Mouse (Mus musculus) erythroid progenitor cell, adult 5-6 weeks (primary cell): ENCODE data around the gene Cdk5r1. TPM values are rescaled to one million over a fixed set of nuclear protein-coding genes. Genes with fewer than 3 reads are reported as not detected.
"Not testable (repeated sequence)": the region's sequence is repeated elsewhere in the genome, so short reads cannot be mapped to it uniquely, and the experiment has no call there.

Source experiments
- ATAC-seq: replicated peaks from 2 replicates; pipeline ENCODE4 v1.8.0; 2016; ENCODE audit warnings: moderate number of reproducible peaks, mild to moderate bottlenecking, moderate TSS enrichment, inconsistent platforms; ENCODE audit not compliant: poor library complexity, low FRiP score, severe bottlenecking
- total RNA-seq, 2 experiments: library from RNA; stranded (forward) in 1 of 2; stranded (reverse) in 1 of 2; fragments of 150-400 nt in 1 of 2; fragments of 186-747, 209-891 nt in 1 of 2; gene quantifications; 2 replicates each; pipeline versions ENCODE4 v1.2.3 to v1.2.4; 2015 to 2017; ENCODE audit warnings: low replicate concordance in 2 of 2

Cdk5r1 gene
- total RNA-seq (2015; ENCODE audit: low replicate concordance) (2.5 and 5.4 TPM in 2 replicates), total RNA-seq (2017; ENCODE audit: low replicate concordance) (2.0 and 2.1 TPM in 2 replicates)

DNA sequence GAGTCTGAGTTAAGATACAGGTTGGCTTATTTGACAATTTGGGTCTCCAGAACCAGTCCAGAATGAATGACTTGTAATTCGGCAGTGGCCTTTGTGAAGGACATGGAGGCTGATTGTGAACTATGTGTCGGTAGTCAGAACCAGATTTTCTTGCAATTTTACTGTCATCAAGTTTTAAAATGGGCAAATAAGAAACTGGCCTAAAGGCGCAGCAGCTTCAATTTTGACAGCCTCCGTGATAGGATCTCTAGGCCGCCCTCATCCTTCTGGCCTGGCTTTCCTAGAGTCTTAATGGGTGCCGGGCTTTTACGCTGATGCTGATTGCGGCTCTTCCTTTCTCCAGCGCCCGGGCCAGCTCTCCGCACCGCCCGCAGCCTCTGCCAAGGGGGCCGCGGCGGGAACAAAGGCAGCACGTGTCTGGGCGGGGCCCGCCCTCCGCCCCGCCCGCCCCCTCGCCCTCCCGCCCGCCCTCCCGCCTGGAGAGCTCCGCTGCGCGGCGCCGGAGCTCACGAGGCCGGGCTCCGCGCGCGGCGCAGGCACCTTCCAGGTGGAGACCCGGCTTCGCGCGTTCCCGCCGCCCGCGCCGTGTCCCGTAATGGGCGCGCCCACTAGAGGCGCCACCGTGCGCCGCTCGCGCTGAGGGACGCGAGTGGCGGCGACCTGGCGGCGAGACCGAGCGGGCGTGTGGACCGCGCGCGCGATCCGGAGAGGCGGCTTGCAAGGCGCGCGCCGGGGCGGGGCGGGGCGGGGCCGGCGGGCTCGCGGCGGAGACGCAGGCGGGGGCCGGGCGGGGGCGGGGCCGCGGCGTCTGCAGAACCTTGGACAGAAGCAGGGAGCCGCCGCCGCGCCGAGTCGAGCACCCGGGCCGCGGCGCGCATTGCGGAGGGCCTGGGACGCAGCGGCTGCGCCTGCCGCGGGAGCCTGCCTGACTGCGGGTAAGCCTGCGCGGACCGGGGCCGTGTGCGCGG is at the start of gene Cdk5r1:
Gene Cdk5r1 (plus strand): TSS at position 802 of the 968 bp plus-strand sequence.
- peak; percentile 75 for ATAC-seq

DNA sequence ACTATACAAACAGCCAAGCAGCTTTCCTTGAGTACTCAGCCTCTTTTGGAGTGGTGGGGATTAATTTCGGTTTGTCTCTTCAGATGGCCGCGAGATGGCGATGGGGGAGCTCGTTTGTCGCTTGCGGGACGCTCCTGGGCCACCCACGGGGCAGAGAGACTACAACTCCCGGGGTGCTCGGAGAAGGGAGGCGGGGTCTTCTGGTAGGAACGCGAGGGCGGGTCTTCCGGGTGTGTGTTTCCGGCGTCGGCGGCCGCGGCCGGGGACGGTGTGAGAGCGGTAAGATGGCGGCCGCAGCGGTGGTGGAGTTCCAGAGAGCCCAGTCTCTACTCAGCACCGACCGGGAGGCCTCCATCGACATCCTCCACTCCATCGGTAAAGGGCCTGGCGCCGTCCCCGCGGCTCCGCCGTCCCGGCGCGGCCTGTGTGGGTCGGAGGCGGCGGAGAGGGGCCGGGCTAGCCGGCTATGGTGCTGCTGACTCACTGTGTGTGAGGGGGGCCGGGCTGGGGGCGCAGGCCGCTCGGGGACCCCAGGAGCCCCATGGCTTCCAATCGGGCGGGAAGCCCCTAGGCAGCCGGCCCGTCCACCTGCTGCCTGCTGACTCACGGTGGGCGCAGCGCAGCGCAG is 48.3 kb upstream of the Cdk5r1 start, which contains the start of gene Psmd11:
Gene Psmd11 (plus strand): TSS at position 235 of the 628 bp plus-strand sequence.
- peak; percentile 100 for ATAC-seq

DNA sequence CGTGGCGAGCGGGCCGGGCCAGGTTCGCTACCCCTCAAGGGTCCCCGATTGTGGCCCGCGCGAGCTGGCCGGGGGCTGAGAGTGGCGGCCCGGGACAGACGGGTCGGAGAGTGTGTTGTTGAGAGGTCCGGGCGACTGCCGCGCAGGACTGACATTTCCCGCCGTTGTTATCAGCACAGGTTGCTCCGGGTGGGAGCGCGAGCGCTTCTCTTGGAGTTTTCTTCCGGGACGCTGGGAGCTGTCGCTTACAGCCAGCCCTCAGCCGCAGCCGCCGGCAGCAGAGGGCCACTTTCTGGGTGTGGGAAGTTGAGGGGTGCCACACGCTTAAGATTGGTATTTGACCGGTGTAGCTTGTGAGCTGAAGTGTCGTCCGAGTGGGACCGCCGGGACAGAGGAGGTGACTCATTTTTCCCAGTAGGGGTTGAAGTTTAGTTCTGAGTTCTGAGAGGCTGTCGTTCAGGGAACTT is 47.8 kb upstream of the Cdk5r1 start:
- ATAC-seq, result peak; percentile 69

DNA sequence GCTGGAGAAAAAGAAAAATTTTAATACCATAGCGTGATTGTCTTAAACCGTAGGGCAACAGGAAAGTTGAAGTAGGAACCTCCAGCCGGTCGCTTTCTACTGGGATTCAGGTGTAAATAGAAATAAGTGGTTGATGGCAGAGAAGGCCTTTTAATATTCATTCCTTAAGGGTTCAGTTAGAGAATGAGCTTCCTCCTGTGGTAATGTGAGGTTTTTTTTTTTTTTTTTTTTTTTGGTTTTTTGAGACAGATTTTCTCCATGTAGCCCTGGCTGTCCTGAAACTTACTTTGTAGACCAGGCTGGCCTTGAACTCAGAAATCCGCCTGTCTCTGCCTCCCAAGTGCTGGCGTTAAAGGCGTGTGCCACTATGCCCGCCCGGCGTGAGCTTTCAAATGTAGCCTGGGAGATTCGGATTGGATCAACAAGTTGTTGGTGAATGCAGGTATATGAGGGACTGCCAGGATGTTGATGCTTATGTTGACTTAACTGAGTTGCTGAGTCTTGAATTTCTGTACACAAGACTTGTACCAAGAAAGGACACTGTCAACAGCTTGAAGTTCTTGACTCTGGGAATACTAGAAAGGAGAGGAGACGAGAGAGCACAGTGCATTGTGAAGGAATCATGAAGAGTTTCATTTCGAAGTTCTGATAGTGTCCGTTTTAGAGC is 47.2 kb upstream of the Cdk5r1 start:
- ATAC-seq, result no peak

DNA sequence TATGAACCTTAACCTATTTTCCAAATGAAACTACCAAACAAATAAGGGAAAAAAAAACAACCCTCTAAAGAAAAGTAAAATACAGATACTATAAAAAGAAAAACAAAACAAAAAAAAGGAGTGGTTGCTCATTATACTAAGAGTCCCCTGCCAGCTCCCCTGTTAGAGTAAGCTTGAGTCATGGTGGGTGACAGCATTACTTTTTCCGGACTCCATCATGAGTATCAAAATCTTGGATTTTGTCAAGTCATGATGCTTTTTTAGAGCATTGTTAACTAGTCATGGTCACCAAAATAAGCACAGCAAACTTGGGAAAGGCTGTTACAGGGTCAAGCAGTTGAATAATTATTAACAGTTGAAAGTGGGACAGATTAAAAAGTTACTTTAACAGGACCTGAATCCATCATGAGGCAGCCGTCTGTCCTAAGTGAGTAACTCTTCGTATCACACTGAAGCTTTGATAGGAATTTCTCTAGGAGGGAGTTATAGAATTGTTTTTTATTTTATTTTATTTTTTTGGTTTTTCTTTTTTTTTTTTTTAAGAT is 46.4 kb upstream of the Cdk5r1 start:
- no peak for ATAC-seq

DNA sequence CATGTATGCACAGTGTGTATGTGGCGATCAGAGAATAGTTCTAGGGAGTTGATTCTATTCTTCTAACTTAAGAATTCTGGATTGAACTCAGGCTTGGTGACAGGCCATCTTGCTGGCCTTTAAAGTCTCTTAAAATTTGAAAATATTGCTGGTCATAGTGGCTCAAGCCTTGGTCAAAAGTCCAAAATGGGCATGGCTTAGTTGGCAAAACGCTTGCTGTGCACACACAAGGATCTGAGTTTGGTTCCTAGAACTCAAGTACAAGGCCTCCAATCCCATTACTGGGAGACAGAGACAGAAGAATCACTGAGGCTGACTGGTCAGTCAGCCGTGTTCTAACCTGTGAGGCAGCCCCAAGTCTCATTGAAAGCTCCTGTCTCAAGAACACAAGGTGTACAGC is 29.9 kb upstream of the Cdk5r1 start:
- ATAC-seq, result no peak

DNA sequence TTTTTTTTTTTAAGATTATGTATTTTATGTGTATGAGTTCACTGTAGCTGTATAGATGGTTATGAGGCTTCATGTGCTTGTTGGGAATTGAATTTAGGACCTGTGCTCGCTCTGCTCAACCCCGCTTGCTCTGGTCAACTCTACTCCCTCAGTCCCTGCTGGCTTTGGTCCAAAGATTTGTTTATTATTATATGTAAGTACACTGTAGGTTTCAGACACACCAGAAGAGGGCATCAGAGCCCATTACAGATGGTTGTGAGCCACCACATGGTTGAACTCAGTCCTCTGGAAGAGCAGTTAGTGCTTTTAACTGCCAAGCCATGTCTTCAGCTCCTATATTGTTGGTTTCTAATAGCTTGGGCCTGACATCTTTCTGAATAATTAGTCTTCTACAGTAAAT is 27.0 kb upstream of the Cdk5r1 start:
- ATAC-seq, result no peak

DNA sequence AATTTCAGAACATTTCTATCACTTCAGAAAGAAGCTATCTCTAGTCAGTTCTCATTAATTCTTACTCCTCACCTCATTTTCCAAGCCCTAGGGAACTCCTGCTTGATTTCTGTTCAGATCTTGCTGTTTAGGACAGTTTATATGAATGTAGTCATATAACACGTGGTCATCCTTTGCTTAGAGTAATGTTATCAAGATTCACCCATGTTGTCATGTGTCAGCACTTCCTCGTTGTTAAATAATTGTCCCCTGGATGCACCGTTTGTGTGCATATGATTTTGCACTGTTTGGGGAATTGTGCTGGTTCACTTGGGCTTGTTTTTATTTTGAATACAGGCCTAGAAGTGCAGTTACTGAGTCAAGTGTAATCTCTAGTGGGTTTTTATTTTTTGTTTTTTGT is 24.6 kb upstream of the Cdk5r1 start:
- ATAC-seq, result no peak

DNA sequence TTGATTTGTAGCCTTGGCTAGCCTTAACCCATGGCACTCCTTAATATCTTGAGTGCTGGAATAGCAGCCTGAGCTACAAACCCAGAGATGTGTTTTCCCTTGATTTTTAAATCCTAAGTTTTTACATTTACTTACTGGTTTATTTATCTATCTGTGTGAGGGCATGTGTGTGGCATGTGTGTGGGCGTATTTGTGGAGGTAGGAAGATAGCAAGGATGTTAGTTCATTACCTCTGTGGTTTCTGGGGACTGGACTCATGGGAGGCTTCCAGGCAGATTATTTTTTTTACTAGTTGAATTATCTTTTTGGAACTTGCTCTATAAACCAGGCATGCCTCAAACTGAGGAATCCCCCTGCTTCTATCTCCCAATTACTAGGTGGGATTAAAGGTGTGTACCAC is 23.6 kb upstream of the Cdk5r1 start:
- ATAC-seq, result no peak

DNA sequence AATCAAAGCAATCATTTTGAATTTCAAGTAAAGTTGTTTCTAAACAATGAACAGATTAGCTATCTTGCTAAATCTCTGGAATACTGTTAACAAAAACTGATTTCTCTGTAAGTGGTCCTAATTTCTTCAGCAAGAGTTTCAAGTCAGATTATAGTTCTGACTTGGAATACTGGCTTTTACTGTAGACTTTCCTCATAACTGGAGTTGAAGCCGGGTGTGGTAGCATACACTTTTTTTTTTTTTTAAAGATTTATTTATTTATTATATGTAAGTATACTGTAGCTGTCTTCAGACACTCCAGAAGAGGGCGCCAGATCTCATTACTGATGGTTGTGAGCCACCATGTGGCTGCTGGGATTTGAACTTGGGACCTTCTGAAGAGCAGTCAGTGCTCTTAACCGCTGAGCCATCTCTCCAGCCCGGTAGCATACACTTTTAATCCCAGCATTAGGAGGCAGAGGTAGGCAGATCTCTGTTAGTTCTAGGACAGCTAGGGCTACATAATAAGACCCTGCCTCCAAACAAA is 13.2 kb upstream of the Cdk5r1 start:
- not testable (repeated sequence) for ATAC-seq

DNA sequence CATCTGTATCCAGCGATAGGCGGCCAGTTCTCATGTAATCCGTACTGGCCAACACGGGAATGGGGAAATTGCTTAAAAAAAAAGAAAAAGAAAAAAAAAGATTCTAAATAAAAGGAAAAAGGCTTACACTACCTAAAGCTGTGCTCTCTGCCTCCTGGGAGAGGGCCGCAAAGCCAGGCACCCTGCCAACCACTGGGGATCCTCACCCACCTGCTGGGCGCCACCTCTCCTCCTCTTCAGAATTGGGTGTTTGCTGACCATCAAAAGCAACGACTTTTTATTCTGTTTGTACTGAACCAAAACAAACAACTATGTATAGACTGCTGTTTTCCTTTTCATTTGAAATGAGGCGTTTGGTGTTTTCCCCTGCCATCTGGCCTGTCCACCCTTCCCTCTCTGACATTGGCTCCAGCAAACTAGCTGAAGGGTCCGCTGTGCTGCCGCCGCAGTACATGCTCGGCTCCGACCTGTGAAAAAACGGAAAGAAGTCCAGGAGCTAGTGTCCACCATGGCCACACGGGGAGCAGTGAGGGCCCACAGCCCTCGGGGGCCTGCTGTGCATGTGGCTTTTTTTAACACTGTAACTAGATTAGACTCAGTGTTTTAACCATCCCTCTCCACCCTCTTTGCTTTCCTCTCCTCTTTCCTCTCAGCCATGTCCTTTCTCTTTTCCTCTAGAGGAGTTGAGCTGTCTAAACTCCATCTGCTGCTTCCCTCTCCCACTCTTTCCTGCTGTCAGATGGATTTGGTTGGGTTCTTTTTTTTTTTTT is 4.8 kb upstream of the Cdk5r1 start:
- no peak for ATAC-seq

DNA sequence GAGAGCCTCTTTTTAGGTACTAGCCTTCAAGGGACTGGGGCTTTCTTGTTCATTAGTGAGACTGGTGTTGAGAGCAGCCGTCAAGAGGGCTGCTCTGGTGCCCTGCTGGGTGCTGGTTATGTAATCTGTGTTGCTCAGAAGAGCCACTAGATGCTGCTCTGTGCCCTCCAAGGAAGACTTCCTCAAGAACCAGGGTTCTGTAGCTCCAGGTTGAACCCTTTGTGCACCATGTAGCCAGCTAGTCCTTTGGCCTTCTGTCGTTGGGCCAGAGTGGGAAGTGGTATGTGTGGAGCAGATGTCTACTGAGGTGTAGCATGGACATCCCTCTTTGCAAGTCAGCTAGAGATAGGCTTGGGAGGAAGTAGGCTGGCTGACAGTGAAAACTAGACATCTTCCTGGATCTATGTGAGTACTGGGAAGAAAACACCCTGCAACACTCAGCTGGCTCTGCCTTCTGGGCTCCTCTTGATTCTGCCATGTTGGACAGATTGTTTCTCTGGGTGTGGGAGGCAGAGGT is 2.6 kb upstream of the Cdk5r1 start:
- no peak for ATAC-seq

DNA sequence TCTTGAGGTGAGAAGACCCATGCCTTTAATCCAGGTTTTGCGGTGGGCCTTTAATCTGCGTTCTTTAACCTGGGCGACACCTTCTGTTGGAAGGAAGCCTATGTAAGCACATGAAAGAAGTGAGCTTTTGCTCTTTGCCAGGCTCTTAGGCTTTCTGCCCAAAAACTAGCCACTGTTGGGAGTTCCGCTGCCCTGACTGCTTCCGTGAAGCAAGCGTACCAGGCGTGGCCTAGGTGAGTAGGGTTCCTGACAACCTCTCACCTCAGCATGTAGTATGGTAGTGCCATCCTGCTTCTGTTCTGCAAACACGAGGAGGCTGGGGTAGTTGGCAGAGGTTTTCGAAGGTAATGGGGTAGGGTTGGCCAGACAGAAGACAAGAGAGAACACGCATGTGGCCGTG is 2.0 kb upstream of the Cdk5r1 start:
- no peak for ATAC-seq

DNA sequence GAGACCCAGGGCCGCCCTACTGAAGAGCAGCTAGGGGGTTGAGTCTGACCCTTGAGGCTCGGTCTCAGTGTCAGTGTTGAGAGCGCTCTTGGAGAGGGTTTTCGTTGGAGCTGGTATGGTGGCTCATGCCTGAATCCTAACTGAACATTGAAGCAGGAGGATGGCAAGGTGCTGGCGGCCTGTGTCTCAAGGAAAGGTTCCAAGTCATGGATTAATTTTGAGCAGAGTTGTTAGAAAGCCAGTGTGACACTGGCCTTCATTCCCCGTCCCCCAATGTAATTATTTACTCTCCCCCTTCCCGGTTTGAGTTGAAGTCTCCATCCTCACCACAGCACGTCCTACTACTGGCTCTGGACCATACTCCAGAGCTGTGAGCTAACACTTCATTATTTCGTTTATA is 1.3 kb upstream of the Cdk5r1 start:
- no peak for ATAC-seq

DNA sequence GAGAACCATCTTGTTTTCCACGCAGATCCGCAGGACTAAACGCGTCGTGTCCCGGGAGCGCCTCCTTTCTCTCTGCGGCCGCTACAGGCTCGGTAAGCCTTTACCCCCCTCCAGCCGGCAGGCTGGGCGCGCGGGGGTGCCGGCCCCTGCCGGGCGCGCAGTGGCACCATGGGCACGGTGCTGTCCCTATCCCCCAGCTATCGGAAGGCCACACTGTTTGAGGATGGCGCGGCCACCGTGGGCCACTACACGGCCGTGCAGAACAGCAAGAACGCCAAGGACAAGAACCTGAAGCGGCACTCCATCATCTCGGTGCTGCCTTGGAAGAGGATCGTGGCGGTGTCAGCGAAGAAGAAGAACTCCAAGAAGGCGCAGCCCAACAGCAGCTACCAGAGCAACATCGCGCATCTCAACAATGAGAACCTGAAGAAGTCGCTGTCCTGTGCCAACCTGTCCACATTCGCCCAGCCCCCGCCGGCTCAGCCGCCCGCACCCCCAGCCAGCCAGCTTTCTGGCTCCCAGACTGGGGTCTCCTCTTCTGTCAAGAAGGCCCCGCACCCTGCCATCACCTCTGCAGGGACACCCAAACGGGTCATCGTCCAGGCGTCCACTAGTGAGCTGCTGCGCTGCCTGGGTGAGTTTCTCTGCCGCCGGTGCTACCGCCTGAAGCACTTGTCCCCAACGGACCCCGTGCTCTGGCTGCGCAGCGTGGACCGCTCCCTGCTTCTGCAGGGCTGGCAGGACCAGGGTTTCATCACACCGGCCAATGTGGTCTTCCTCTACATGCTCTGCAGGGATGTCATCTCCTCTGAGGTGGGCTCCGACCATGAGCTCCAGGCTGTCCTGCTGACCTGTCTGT is 747 bp downstream of the Cdk5r1 start:
- ATAC-seq, result no peak

DNA sequence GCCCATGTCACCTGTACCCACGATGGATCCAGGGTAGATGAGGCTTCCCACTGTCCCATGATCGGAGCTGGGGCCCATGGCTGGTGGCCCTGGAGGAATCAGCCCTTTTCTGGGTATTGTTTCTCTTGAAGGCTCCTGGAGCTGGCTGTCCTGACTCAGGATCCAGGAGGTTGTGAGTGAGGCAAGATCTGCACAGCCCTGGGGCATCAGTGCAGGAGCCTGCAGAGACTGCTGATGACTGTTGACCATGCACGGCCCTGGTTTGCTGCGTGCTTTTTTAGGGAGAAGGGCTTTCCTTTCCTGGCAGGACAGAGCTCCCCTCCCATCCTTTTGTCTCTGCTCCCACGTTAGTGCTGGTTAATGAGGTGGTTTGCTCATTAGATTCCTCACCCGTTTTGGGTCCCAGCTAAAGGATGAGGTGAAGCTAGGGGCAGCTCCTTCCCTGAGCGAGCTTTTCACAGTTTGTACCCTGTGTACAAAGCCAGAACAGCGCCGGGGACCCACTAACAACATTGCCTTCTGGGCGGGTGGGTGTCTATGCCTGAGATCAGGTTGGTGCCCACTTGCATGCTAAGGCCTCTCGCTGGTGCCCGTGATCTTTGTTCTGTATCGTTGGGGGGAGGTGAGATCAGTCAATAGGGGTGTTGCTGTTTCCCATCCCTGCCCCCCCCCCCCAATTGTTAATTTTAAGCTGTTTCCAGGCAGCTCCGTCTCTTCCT is 2.0 kb downstream of the Cdk5r1 start:
- no peak for ATAC-seq

DNA sequence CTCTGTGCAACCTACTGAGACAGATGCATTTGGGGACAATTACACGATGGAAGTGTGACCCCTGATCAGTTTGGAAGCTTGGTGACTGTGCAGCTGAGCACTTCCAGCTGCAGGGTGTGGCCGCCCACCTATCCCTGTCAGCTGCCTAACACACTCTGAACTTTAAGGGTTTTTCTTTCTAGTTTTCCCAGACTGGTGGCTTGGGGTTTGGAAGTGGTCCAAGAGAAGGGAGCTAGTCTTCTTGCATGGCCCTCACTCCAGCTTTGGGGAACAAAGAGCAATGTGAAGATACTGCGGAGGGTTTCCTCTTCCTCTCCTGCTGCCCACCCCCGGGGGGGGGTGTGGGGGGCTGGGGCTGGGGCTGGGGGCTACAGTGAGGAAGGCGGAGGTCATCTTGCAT is 2.6 kb downstream of the Cdk5r1 start:
- no peak for ATAC-seq
